24 mouse cellular contexts compared by ENCODE assay signal in genomic region chr11:116593345-116593744, GRCm38 (mm10). TPM values are rescaled to one million over a fixed set of nuclear protein-coding genes. Genes with fewer than 3 reads are reported as not detected.
DNase-seq lines count a peak whose midpoint lies in the region; ATAC-seq and TF ChIP-seq lines count a peak whose summit lies in the region.
"Had no signal": no experiment of that assay in that cellular context is flagged by ENCODE, and none has a peak within 500 bp of the region (broad histone marks: within the 10 kb centered on the region; RNA-seq: fewer than 3 reads in every experiment).

No protein-coding gene starts in this region.

- peak overlapping the region; percentile 70; the same call in 1 of the 2 replicates for H3K27ac ChIP-seq in forebrain, embryonic 10.5 days
- no peak overlapping the region for H3K27ac ChIP-seq in forebrain, embryonic 11.5 days (ENCODE audit: low read depth, low read length)
- peak overlapping the region; percentile 71; the same call in 1 of the 2 replicates for H3K27ac ChIP-seq in hindbrain, embryonic 14.5 days
- no peak overlapping the region for H3K27ac ChIP-seq in hindbrain, embryonic 16.5 days (ENCODE audit: low read depth, low read length)
- peak overlapping the region; percentile 80; the same call in 1 of the 2 replicates for H3K27ac ChIP-seq in limb, embryonic 10.5 days
- H3K27ac ChIP-seq: embryonic facial prominence, embryonic 12.5 days; gastrocnemius, adult 2 months; heart, embryonic 10.5 days; liver, embryonic 13.5 days had no signal

- H3K27me3 ChIP-seq in forebrain, embryonic 10.5 days (ENCODE audit: poor library complexity, severe bottlenecking), result peaks cover 13% of the 10 kb centered on the region
- no peaks in the 10 kb centered on the region for H3K27me3 ChIP-seq in forebrain, embryonic 11.5 days (ENCODE audit: control insufficient read depth, insufficient read depth, low read length)
- H3K27me3 ChIP-seq in hindbrain, embryonic 14.5 days (ENCODE audit: control insufficient read depth, insufficient read depth, low read length), result no peaks in the 10 kb centered on the region
- H3K27me3 ChIP-seq in hindbrain, embryonic 16.5 days (replicated peaks; ENCODE audit: control insufficient read depth, insufficient read depth, low read length), result no peaks in the 10 kb centered on the region
- peaks cover 6% of the 10 kb centered on the region for H3K27me3 ChIP-seq in limb, embryonic 10.5 days (ENCODE audit: low read depth, poor library complexity, severe bottlenecking)

- no peak for ATAC-seq in forebrain, embryonic 11.5 days (replicated peaks; ENCODE audit: low FRiP score)
- ATAC-seq in hindbrain, embryonic 14.5 days (ENCODE audit: low FRiP score), result no peak
- ATAC-seq in hindbrain, embryonic 16.5 days, result no peak
- ATAC-seq: activated CD4-positive, CD25-positive, alpha-beta regulatory T cell, adult 4 months; intestine, postnatal 0 days had no signal

- TF ChIP-seq POLR2A in brain, embryonic 14.5 days (IDR thresholded peaks at IDR 0.05; ENCODE audit: borderline replicate concordance, extremely low read depth, insufficient read depth, insufficient read length, poor library complexity, severe bottlenecking), result no peak

- WGBS in forebrain, embryonic 10.5 days, result 52% methylated on average over 4 of the region's 4 CpGs
- 57% methylated on average over 4 of the region's 4 CpGs for WGBS in forebrain, embryonic 11.5 days
- 58% methylated on average over 4 of the region's 4 CpGs for WGBS in hindbrain, embryonic 14.5 days
- WGBS in hindbrain, embryonic 16.5 days, result 46% methylated on average over 4 of the region's 4 CpGs
- WGBS in limb, embryonic 10.5 days, result 77% methylated on average over 4 of the region's 4 CpGs

- H3K4me3 ChIP-seq in forebrain, embryonic 10.5 days, result no peak overlapping the region
- H3K4me3 ChIP-seq in forebrain, embryonic 11.5 days (ENCODE audit: low read depth, low read length), result no peak overlapping the region
- H3K4me3 ChIP-seq in hindbrain, embryonic 14.5 days (replicated peaks; ENCODE audit: low read length), result no peak overlapping the region
- no peak overlapping the region for H3K4me3 ChIP-seq in hindbrain, embryonic 16.5 days (ENCODE audit: low read length)
- no peak overlapping the region for H3K4me3 ChIP-seq in limb, embryonic 10.5 days
- H3K4me3 ChIP-seq: embryonic facial prominence, embryonic 12.5 days; gastrocnemius, adult 2 months; heart, embryonic 10.5 days; limb, embryonic 13.5 days; liver, embryonic 13.5 days had no signal

- peaks cover 22% of the 10 kb centered on the region for H3K4me1 ChIP-seq in forebrain, embryonic 10.5 days
- peaks cover 2% of the 10 kb centered on the region; the same call in 1 of the 2 replicates for H3K4me1 ChIP-seq in forebrain, embryonic 11.5 days (replicated peaks; ENCODE audit: control insufficient read depth, insufficient read depth, low read length)
- peaks cover 7% of the 10 kb centered on the region; the same call in 1 of the 2 replicates for H3K4me1 ChIP-seq in hindbrain, embryonic 14.5 days (replicated peaks; ENCODE audit: control insufficient read depth, insufficient read depth, low read length)
- H3K4me1 ChIP-seq in hindbrain, embryonic 16.5 days (ENCODE audit: control insufficient read depth, insufficient read depth, low read depth, low read length), result peaks cover 11% of the 10 kb centered on the region
- peaks cover 24% of the 10 kb centered on the region for H3K4me1 ChIP-seq in limb, embryonic 10.5 days

- H3K9ac ChIP-seq in forebrain, embryonic 11.5 days (ENCODE audit: low read length), result no peak overlapping the region
- no peak overlapping the region for H3K9ac ChIP-seq in hindbrain, embryonic 14.5 days
- H3K9ac ChIP-seq in hindbrain, embryonic 16.5 days (ENCODE audit: low read depth, low read length), result no peak overlapping the region
- H3K9ac ChIP-seq: embryonic facial prominence, embryonic 12.5 days; liver, embryonic 13.5 days; lung, embryonic 14.5 days had no signal

- 0 out of 2 replicates have a peak, but pooled peaks cover 4% of the 10 kb centered on the region for H3K36me3 ChIP-seq in forebrain, embryonic 10.5 days (replicated peaks)
- no peaks in the 10 kb centered on the region for H3K36me3 ChIP-seq in forebrain, embryonic 11.5 days (ENCODE audit: control insufficient read depth, insufficient read depth, low read length)
- H3K36me3 ChIP-seq in hindbrain, embryonic 14.5 days (replicated peaks; ENCODE audit: control insufficient read depth, insufficient read depth), result no peaks in the 10 kb centered on the region
- no peaks in the 10 kb centered on the region for H3K36me3 ChIP-seq in hindbrain, embryonic 16.5 days (ENCODE audit: control insufficient read depth, insufficient read depth, low read length)
- 0 out of 2 replicates have a peak, but pooled peaks cover under 1% of the 10 kb centered on the region for H3K36me3 ChIP-seq in limb, embryonic 10.5 days
- H3K36me3 ChIP-seq: embryonic facial prominence, embryonic 12.5 days; limb, embryonic 13.5 days had no signal

- DNase-seq in forebrain, embryonic 10.5 days (ENCODE audit: extremely low spot score, low spot score), result no peak
- DNase-seq in forebrain, embryonic 11.5 days (ENCODE audit: low spot score), result no peak
- DNase-seq in hindbrain, embryonic 14.5 days (ENCODE audit: low spot score), result no peak
- DNase-seq in brain, embryonic 14.5 days (ENCODE audit: low read depth), result peak; percentile 58
- DNase-seq in limb, embryonic 10.5 days (ENCODE audit: low spot score), result no peak
- no peak for DNase-seq in liver
- DNase-seq: adrenal gland, adult 8-10 months; cerebellum, adult 18-20 months; cerebellum, postnatal 14 days; gastrocnemius, adult 2 months; kidney, postnatal 25 days; layer of hippocampus, postnatal 36 days; liver, embryonic 13.5 days; lung, embryonic 14.5 days; thymus, postnatal 36 days had no signal

- H3K9me3 ChIP-seq in forebrain, embryonic 10.5 days, result no peaks in the 10 kb centered on the region
- no peaks in the 10 kb centered on the region for H3K9me3 ChIP-seq in forebrain, embryonic 11.5 days (ENCODE audit: control insufficient read depth, low read length)
- no peaks in the 10 kb centered on the region for H3K9me3 ChIP-seq in hindbrain, embryonic 14.5 days (ENCODE audit: control insufficient read depth, low read length)
- no peaks in the 10 kb centered on the region for H3K9me3 ChIP-seq in hindbrain, embryonic 16.5 days (ENCODE audit: control insufficient read depth, low read length)
- no peaks in the 10 kb centered on the region for H3K9me3 ChIP-seq in limb, embryonic 10.5 days (replicated peaks)
- H3K9me3 ChIP-seq: embryonic facial prominence, embryonic 12.5 days; heart, embryonic 10.5 days; limb, embryonic 13.5 days; liver, embryonic 13.5 days had no signal

- no peak overlapping the region for H3K4me2 ChIP-seq in forebrain, embryonic 11.5 days (ENCODE audit: low read depth, low read length, severe bottlenecking)
- no peak overlapping the region for H3K4me2 ChIP-seq in hindbrain, embryonic 14.5 days (replicated peaks)
- no peak overlapping the region for H3K4me2 ChIP-seq in hindbrain, embryonic 16.5 days (ENCODE audit: low read length)
- H3K4me2 ChIP-seq: embryonic facial prominence, embryonic 12.5 days; limb, embryonic 13.5 days; liver, embryonic 13.5 days; lung, embryonic 14.5 days had no signal

- TF ChIP-seq CTCF in brain, embryonic 14.5 days (IDR thresholded peaks at IDR 0.05; ENCODE audit: borderline replicate concordance, extremely low read depth, insufficient read depth, insufficient read length), result no peak

RNA-seq across cellular contexts. Expression of gene Aanat, which starts 7.1 kb away (rescaled TPM):
- not detected in 2 replicates for polyA plus RNA-seq in forebrain, embryonic 10.5 days (2016; fragmentation: Nextera tagmentation; extraction: Ambion mirVana)
- not detected in 2 replicates for polyA plus RNA-seq in forebrain, embryonic 11.5 days (2014; fragmentation: Nextera tagmentation; extraction: Ambion mirVana)
- polyA plus RNA-seq in hindbrain, embryonic 14.5 days (2014; fragmentation: Nextera tagmentation; extraction: Ambion mirVana), result 0.15 TPM in 1 of 2 replicates, not detected in the other
- 0.51 and 0.55 TPM in 2 replicates for polyA plus RNA-seq in hindbrain, embryonic 16.5 days (2015; fragmentation: Nextera tagmentation; extraction: Ambion mirVana)
- polyA plus RNA-seq in brain, embryonic 14.5 days (2012; rRNA removed), result 1.2 and 2.7 TPM in 2 replicates
- not detected in 2 replicates for polyA plus RNA-seq in limb, embryonic 10.5 days (2016; fragmentation: Nextera tagmentation; extraction: Ambion mirVana)
- polyA plus RNA-seq: activated CD4-positive, CD25-positive, alpha-beta regulatory T cell, adult 4 months; embryonic facial prominence, embryonic 12.5 days; heart, embryonic 10.5 days; heart, embryonic 16.5 days; intestine, postnatal 0 days; kidney, embryonic 14.5 days; limb, embryonic 13.5 days; liver, embryonic 13.5 days; lung, embryonic 14.5 days; stomach, embryonic 14.5 days had no signal

RNA-seq across cellular contexts. Expression of gene Ube2o, which starts 12.1 kb away (rescaled TPM):
- 9.2 and 10.5 TPM in 2 replicates for polyA plus RNA-seq in forebrain, embryonic 10.5 days (2016; fragmentation: Nextera tagmentation; extraction: Ambion mirVana)
- 23.5 and 25.9 TPM in 2 replicates for polyA plus RNA-seq in forebrain, embryonic 11.5 days (2014; fragmentation: Nextera tagmentation; extraction: Ambion mirVana)
- 27.5 and 28.5 TPM in 2 replicates for polyA plus RNA-seq in hindbrain, embryonic 14.5 days (2014; fragmentation: Nextera tagmentation; extraction: Ambion mirVana)
- 16.4 and 16.6 TPM in 2 replicates for polyA plus RNA-seq in hindbrain, embryonic 16.5 days (2015; fragmentation: Nextera tagmentation; extraction: Ambion mirVana)
- polyA plus RNA-seq in brain, embryonic 14.5 days (2012; rRNA removed), result 54.3 and 68.5 TPM in 2 replicates
- 12.7 and 16.4 TPM in 2 replicates for polyA plus RNA-seq in limb, embryonic 10.5 days (2016; fragmentation: Nextera tagmentation; extraction: Ambion mirVana)

RNA-seq across cellular contexts. Expression of gene Rhbdf2, which starts 33.5 kb away (rescaled TPM):
- polyA plus RNA-seq in forebrain, embryonic 10.5 days (2016; fragmentation: Nextera tagmentation; extraction: Ambion mirVana), result 3.5 and 4.0 TPM in 2 replicates
- 2.5 and 2.7 TPM in 2 replicates for polyA plus RNA-seq in forebrain, embryonic 11.5 days (2014; fragmentation: Nextera tagmentation; extraction: Ambion mirVana)
- 1.1 and 1.2 TPM in 2 replicates for polyA plus RNA-seq in hindbrain, embryonic 14.5 days (2014; fragmentation: Nextera tagmentation; extraction: Ambion mirVana)
- polyA plus RNA-seq in hindbrain, embryonic 16.5 days (2015; fragmentation: Nextera tagmentation; extraction: Ambion mirVana), result 1.7 and 2.1 TPM in 2 replicates
- polyA plus RNA-seq in brain, embryonic 14.5 days (2012; rRNA removed), result 2.3 and 2.5 TPM in 2 replicates
- 4.4 and 5.2 TPM in 2 replicates for polyA plus RNA-seq in limb, embryonic 10.5 days (2016; fragmentation: Nextera tagmentation; extraction: Ambion mirVana)

RNA-seq across cellular contexts. Expression of gene Prcd, which starts 60.0 kb away (rescaled TPM):
- polyA plus RNA-seq in forebrain, embryonic 10.5 days (2016; fragmentation: Nextera tagmentation; extraction: Ambion mirVana), result 0.62 and 1.1 TPM in 2 replicates
- 0.23 and 0.67 TPM in 2 replicates for polyA plus RNA-seq in forebrain, embryonic 11.5 days (2014; fragmentation: Nextera tagmentation; extraction: Ambion mirVana)
- polyA plus RNA-seq in hindbrain, embryonic 14.5 days (2014; fragmentation: Nextera tagmentation; extraction: Ambion mirVana), result 2.8 and 3.5 TPM in 2 replicates
- 3.1 and 4.2 TPM in 2 replicates for polyA plus RNA-seq in hindbrain, embryonic 16.5 days (2015; fragmentation: Nextera tagmentation; extraction: Ambion mirVana)
- polyA plus RNA-seq in brain, embryonic 14.5 days (2012; rRNA removed), result 1.0 and 1.4 TPM in 2 replicates
- polyA plus RNA-seq in limb, embryonic 10.5 days (2016; fragmentation: Nextera tagmentation; extraction: Ambion mirVana), result 0.16 and 0.25 TPM in 2 replicates
- polyA plus RNA-seq: activated CD4-positive, CD25-positive, alpha-beta regulatory T cell, adult 4 months had no signal

Comparison
In these comparisons a context has a peak if more than half of its experiments do, and no peak if none do; other contexts are left out.
1. H3K27ac ChIP-seq: peak in forebrain, embryonic 10.5 days (single experiment), hindbrain, embryonic 14.5 days (single experiment) and limb, embryonic 10.5 days (single experiment); none in forebrain, embryonic 11.5 days (single experiment) and hindbrain, embryonic 16.5 days (single experiment).